Mouse (Mus musculus) forebrain, embryonic 10.5 days (tissue): ENCODE results near the gene March6. TPM values are rescaled to one million over a fixed set of nuclear protein-coding genes. Genes with fewer than 3 reads are reported as not detected.

Experiments
- DNase-seq: peaks from one replicate; pipeline ENCODE4 v3.0.0-alpha.2; 2017; ENCODE audit warnings: low spot score; ENCODE audit errors: extremely low spot score
- H3K27ac ChIP-seq: fragments of 300-500 bp; sonication (generic); 2 replicates; pipeline ENCODE4 v1.5.1; 2016; ENCODE audit warnings: mild to moderate bottlenecking
- H3K27me3 ChIP-seq: fragments of 300-500 bp; sonication (generic); 2 replicates; pipeline ENCODE4 v1.6.1; 2016; ENCODE audit warnings: mild to moderate bottlenecking; ENCODE audit not compliant: poor library complexity, severe bottlenecking
- H3K36me3 ChIP-seq: fragments of 300-500 bp; sonication (generic); replicated peaks from 2 replicates; pipeline ENCODE4 v1.6.1; 2016; ENCODE audit warnings: mild to moderate bottlenecking, moderate library complexity
- H3K4me1 ChIP-seq: fragments of 300-500 bp; sonication (generic); 2 replicates; pipeline ENCODE4 v1.6.1; 2016
- H3K4me3 ChIP-seq: fragments of 300-500 bp; sonication (generic); 2 replicates; pipeline ENCODE4 v1.5.1; 2016; ENCODE audit warnings: mild to moderate bottlenecking, moderate library complexity
- H3K9me3 ChIP-seq: fragments of 300-500 bp; sonication (generic); 2 replicates; pipeline ENCODE4 v1.6.1; 2016; ENCODE audit warnings: mild to moderate bottlenecking, moderate library complexity
- WGBS: fragments of 180-500 bp; shearing (Covaris S2); methylation state at CpG from one replicate; pipeline ENCODE4 v1.1.7; 2016; 5-methylcytosine and 5-hydroxymethylcytosine counted together
- polyA plus RNA-seq: library from polyadenylated mRNA; unstranded; fragments of >200 nt; fragmentation: Nextera tagmentation; extraction: Ambion mirVana; gene quantifications from 2 replicates; pipeline ENCODE4 v1.2.1, GENCODE M21; 2016

Gene March6
- polyA plus RNA-seq, 1 experiment from 2014 or later = 44.9 TPM

- 80% methylated on average over 7 of the region's 7 CpGs for WGBS
- no peaks in the 10 kb centered on the region for H3K27me3 ChIP-seq
These were observed 101.4 kb downstream of the March6 start for GRCm38 (mm10) chr15:31429429-31429828.

DNA sequence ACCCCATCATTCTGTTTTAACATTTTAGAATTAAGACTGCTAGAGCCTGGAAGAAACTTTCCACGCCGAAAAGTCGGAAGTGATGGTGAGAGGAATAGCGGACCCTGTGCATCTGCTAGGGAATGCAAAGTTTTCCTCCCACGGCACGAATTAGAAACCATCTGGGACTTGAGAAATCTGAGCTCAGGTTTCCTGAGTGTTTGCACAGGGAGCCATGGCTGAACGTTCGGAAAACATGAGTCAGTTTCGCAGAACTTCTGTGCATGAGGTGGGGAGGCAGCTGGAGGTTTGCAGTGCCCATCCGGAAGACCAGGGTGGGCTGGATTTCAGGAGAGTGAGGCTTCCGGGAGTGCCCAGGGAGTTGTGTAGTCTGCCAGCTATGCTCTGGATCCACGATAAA lies 102.3 kb downstream of the March6 start:
- Histone ChIP-seq H3K9me3 (no peaks in the 10 kb centered on the region), H3K4me1 (peaks cover 19% of the 10 kb centered on the region), H3K27me3 (no peaks in the 10 kb centered on the region), H3K27ac (no peak overlapping the region), H3K36me3 (no peaks in the 10 kb centered on the region), H3K4me3 (no peak overlapping the region)
- DNase-seq = no peak
- 81% methylated on average over 12 of the region's 12 CpGs for WGBS

More at GRCm38 (mm10) chr15:31429429-31429828, 101.4 kb downstream of the March6 start:
- Histone ChIP-seq H3K4me3 (no peak overlapping the region), H3K36me3 (no peaks in the 10 kb centered on the region), H3K27ac (no peak overlapping the region), H3K4me1 (peaks cover 19% of the 10 kb centered on the region), H3K9me3 (no peaks in the 10 kb centered on the region)
- no peak for DNase-seq

GRCm38 (mm10) chr15:31427390-31427789 lies 103.5 kb downstream of the March6 start:
- WGBS = 70% methylated on average over 3 of the region's 3 CpGs

DNA sequence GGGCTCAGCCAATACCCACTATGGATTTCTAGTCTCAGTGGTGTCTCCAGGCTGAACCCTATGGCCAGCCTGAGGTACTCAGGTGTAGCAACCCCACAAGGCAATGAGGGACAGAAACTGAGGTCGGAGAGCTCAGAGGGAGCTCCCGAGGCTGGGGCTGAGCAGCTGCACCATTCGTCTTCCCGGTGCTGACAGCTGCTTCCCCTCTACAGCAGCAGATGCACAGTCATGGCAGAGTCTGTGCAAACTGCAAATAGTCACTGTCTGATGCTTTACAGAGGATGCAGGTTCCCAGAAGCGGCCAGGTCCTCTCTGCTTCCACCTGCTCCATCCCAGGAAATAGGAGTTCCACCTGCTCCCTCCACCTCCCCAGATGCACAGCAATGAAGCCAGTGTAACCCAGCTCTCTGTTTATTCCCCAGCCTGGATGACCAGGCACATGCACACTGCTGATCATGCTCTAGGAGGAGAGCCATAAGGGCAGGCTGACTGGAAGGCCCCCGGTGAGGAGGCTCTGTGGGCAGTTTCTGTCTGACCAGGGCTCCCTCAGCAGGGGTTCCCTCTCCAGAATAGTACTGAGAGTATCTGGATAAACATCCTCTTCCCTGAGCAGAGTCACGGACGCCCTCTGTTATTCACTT lies 104.7 kb downstream of the March6 start:
- no peak overlapping the region for H3K4me3 ChIP-seq
- H3K4me1 ChIP-seq = peaks cover 19% of the 10 kb centered on the region
- no peaks in the 10 kb centered on the region for H3K27me3 ChIP-seq
- no peak overlapping the region for H3K27ac ChIP-seq
- H3K9me3 ChIP-seq = no peaks in the 10 kb centered on the region
- WGBS = 62% methylated on average over 8 of the region's 8 CpGs
- H3K36me3 ChIP-seq = no peaks in the 10 kb centered on the region
- no peak for DNase-seq

More at GRCm38 (mm10) chr15:31427390-31427789, 103.5 kb downstream of the March6 start:
- no peak for DNase-seq
- no peak overlapping the region for H3K27ac ChIP-seq
- no peaks in the 10 kb centered on the region for H3K27me3 ChIP-seq
- H3K36me3 ChIP-seq = no peaks in the 10 kb centered on the region
- no peak overlapping the region for H3K4me3 ChIP-seq
- no peaks in the 10 kb centered on the region for H3K9me3 ChIP-seq
- H3K4me1 ChIP-seq = peaks cover 19% of the 10 kb centered on the region

DNA sequence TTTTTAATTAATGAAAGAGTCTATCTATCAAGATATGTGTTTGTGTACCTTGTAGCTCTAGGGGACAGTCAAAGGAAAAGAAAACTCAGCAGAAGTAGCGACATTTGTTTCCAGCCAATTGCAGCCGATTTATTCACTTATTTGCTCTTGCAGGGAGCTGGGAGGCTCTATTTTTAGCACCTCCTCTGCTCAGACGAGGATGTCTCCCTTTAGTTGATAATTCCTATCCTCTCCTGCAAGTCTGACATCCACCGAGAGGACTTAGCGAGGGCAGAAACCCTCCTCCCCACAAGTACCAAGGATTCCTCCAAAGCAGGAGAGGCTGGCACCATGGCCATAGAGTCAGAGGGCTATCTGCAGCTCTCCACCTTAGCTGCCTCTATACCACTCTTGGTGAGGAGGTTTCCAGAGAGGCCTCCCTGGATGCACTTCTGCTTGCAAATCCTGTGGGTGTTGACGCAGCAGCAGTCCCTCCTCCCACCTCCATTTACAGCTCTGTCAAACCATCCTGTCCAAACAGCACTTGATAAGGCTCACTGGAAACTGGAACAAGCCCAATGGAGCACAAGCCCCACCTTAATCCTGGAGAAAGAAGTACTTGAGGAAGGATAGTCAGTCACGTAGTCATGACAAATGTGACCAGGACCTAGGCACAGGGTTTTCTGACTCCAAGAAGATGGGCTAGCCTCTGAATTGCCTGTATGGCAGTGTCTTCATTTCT lies 108.0 kb downstream of the March6 start:
- H3K9me3 ChIP-seq = no peaks in the 10 kb centered on the region
- no peak overlapping the region for H3K27ac ChIP-seq
- H3K27me3 ChIP-seq = no peaks in the 10 kb centered on the region; the same call in 1 of the 2 replicates
- 74% methylated on average over 7 of the region's 7 CpGs for WGBS
- H3K36me3 ChIP-seq = no peaks in the 10 kb centered on the region
- H3K4me1 ChIP-seq = peaks cover 10% of the 10 kb centered on the region
- no peak overlapping the region for H3K4me3 ChIP-seq
- DNase-seq = no peak

DNA sequence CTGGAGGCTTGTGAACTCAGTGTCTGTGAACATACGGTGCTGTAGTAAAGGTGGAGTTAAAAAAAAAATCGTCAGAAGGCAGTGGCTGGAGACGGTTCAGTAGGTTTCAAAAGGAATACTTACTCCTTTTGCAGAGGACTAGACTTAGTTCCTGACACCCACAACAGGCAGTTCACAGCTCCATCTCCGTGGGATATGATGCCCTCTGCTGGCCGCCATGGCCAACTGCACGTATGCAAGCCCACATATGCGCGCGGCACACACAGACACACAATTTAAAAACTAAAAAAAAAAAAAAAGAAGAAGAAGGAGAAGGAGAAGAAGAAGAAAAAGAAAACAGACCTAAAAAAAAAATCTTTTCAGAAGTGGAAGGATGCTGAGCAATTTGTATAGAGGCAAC lies 111.8 kb downstream of the March6 start:
- H3K9me3 ChIP-seq = no peaks in the 10 kb centered on the region
- H3K4me1 ChIP-seq = peaks cover 14% of the 10 kb centered on the region; the same call in 1 of the 2 replicates
- DNase-seq = peak; percentile 39
- H3K36me3 ChIP-seq = no peaks in the 10 kb centered on the region
- WGBS = 51% methylated on average over 9 of the region's 9 CpGs
- H3K27ac ChIP-seq = no peak overlapping the region
- no peak overlapping the region for H3K4me3 ChIP-seq
- no peaks in the 10 kb centered on the region; the same call in 1 of the 2 replicates for H3K27me3 ChIP-seq

DNA sequence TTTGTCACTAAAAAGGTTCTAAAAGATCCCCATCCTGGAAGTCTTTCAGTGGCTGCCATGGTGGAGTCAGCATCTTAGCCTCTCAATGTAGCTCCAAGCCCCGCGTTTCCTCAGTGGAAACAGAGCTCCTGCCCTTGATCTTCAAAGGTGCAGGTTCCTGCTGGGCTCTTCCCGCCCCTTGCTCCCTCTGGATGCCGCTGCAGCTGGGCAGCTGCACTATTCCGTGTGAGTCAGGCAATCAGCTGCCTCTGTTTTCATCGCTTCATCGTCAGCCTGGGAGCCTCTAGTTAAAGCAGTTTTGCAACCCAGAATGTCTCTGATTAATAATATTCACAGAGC lies 112.2 kb downstream of the March6 start:
- no peaks in the 10 kb centered on the region; the same call in 1 of the 2 replicates for H3K27me3 ChIP-seq
- peaks cover 14% of the 10 kb centered on the region; the same call in 1 of the 2 replicates for H3K4me1 ChIP-seq
- WGBS = 27% methylated on average over 7 of the region's 7 CpGs
- H3K27ac ChIP-seq = no peak overlapping the region
- H3K9me3 ChIP-seq = no peaks in the 10 kb centered on the region
- DNase-seq = no peak
- no peaks in the 10 kb centered on the region for H3K36me3 ChIP-seq
- H3K4me3 ChIP-seq = no peak overlapping the region

GRCm38 (mm10) chr15:31417796-31418685 lies 112.8 kb downstream of the March6 start:
- DNase-seq = no peak
- Histone ChIP-seq H3K36me3 (no peaks in the 10 kb centered on the region), H3K27me3 (no peaks in the 10 kb centered on the region; the same call in 1 of the 2 replicates), H3K9me3 (no peaks in the 10 kb centered on the region), H3K4me1 (peaks cover 16% of the 10 kb centered on the region), H3K4me3 (no peak overlapping the region), H3K27ac (peak overlapping the region; percentile 27; the same call in 1 of the 2 replicates)
- 69% methylated on average over 21 of the region's 21 CpGs for WGBS

GRCm38 (mm10) chr15:31417409-31417795 lies 113.5 kb downstream of the March6 start:
- H3K4me3 ChIP-seq = no peak overlapping the region
- DNase-seq = no peak
- H3K36me3 ChIP-seq = no peaks in the 10 kb centered on the region
- no peaks in the 10 kb centered on the region; the same call in 1 of the 2 replicates for H3K27me3 ChIP-seq
- peaks cover 18% of the 10 kb centered on the region for H3K4me1 ChIP-seq
- H3K9me3 ChIP-seq = no peaks in the 10 kb centered on the region
- 64% methylated on average over 6 of the region's 6 CpGs for WGBS
- peak overlapping the region; percentile 27; the same call in 1 of the 2 replicates for H3K27ac ChIP-seq

DNA sequence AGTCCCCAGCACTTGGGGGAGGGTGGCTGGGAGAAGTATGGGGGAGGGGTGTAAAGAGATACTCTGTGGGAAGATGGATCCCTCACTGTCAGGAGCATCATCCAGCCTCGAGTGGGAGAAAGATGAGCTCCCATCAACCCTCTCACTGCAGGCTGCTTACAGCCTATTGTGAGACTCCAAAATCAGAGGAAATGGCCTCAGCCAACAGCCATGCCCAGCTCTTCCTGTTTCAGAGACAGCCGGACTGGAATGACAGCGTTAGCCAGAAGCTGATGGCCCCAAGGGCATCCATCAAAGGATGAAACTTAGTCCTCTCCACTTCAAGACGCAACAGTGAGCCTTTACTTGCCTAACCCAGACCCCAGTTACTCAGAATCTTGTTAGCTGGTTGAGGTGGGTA lies 115.7 kb downstream of the March6 start:
- peaks cover 18% of the 10 kb centered on the region for H3K4me1 ChIP-seq
- H3K27me3 ChIP-seq = no peaks in the 10 kb centered on the region; the same call in 1 of the 2 replicates

DNA sequence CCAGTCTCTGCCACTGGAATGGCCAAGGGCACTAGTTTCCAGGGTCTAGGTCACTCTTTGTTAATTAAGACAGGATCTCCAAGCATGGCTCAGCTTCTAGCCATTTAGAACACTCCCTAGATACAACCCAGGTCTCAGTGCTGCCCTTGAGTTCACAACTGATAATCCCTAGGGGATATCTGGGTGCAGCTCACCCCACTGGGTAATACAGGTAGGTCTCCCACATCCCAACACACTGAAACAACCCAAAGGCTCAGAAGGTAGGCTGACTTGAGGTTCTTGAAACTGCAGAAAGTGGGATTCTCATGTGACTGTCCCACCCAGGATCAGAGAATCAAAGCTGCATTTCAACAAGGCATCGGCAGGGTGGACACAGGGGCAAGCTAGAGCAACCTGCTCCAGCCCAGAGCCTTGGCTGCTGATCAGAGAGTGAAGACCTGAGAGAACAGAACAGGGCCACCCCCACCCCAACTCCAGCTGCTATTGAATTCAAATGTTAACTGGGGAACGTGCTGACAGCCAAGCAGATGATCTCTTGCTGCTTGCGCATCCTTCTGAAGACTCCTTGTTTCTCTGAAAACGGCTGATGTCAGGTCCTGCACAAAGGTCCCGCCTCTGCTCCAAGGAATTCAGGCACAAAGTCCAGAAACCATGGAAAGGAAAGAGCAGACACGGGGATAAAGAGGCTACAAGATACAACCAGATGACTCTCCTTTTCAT lies 116.5 kb downstream of the March6 start:
- H3K36me3 ChIP-seq = no peaks in the 10 kb centered on the region

More for the DNA sequence above, 115.7 kb downstream of the March6 start:
- WGBS = 72% methylated on average over 4 of the region's 4 CpGs
- no peak for DNase-seq
- Histone ChIP-seq H3K9me3 (no peaks in the 10 kb centered on the region), H3K27ac (no peak overlapping the region), H3K4me3 (no peak overlapping the region), H3K36me3 (no peaks in the 10 kb centered on the region)

DNA sequence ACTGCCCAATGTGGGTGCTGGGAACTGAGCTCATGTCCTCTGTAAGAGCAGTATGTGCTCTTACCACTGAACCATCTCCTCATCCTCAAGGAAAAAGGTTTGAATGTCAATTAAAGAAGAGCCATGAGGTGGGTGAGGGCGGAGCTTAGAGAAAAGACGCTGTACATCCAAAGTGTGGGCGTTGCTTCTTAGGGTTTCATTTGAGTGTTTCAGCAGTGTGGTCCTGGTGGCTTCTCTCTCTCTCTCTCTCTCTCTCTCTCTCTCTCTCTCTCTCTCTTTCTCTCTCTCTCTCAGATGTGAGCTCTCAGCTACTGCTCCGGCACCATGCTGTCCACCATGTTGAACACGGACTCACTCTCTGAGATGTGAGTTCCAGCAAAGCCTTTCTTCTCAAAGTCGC lies 117.2 kb downstream of the March6 start:
- H3K9me3 ChIP-seq = no peaks in the 10 kb centered on the region
- DNase-seq = no peak
- WGBS = 93% methylated on average over 6 of the region's 6 CpGs
- no peaks in the 10 kb centered on the region for H3K36me3 ChIP-seq
- H3K27me3 ChIP-seq = no peaks in the 10 kb centered on the region; the same call in 1 of the 2 replicates
- H3K27ac ChIP-seq = no peak overlapping the region
- H3K4me1 ChIP-seq = peaks cover 19% of the 10 kb centered on the region
- H3K4me3 ChIP-seq = no peak overlapping the region

More for the DNA sequence above, 116.5 kb downstream of the March6 start:
- Histone ChIP-seq H3K27ac (no peak overlapping the region), H3K4me3 (no peak overlapping the region), H3K9me3 (no peaks in the 10 kb centered on the region), H3K4me1 (peaks cover 20% of the 10 kb centered on the region), H3K27me3 (no peaks in the 10 kb centered on the region; the same call in 1 of the 2 replicates)
- WGBS = 61% methylated on average over 6 of the region's 6 CpGs
- DNase-seq = no peak
